Mouse (Mus musculus): Measurements from ENCODE around the gene Cpa5.

Gene Cpa5

GRCm38 (mm10) chr6:30643694-30644460 lies 33.1 kb downstream of the Cpa5 start:
- no peak for DNase-seq (ENCODE audit: low read depth, low spot score)

DNA sequence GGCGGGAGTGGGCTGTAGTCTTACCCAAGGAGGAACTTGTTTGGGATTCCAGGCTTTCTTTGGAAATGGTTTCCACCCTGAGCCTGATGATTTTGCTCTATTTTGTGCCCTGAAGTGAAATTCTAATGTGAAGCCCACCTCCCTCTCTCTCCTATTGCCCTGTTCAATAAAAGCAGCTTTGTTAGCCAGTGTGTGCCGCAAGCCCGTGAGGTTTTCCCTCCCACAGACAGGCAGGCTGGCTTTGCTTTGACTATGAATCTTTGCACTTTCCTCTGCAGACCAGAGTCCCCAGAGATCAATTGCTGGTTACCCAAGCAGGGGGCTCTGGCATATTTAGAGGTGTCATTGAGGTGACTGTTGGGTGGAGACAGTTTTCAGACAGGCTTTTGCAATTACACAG lies 33.7 kb downstream of the Cpa5 start:
- no peak for DNase-seq (ENCODE audit: low read depth, low spot score)

GRCm38 (mm10) chr6:30645379-30645778 lies 34.6 kb downstream of the Cpa5 start:
- no peak for DNase-seq (ENCODE audit: low read depth, low spot score)

- DNase-seq (ENCODE audit: low read depth, low spot score) = peak; percentile 69
Observed at GRCm38 (mm10) chr6:30649651-30650296, 39.0 kb downstream of the Cpa5 start.

DNA sequence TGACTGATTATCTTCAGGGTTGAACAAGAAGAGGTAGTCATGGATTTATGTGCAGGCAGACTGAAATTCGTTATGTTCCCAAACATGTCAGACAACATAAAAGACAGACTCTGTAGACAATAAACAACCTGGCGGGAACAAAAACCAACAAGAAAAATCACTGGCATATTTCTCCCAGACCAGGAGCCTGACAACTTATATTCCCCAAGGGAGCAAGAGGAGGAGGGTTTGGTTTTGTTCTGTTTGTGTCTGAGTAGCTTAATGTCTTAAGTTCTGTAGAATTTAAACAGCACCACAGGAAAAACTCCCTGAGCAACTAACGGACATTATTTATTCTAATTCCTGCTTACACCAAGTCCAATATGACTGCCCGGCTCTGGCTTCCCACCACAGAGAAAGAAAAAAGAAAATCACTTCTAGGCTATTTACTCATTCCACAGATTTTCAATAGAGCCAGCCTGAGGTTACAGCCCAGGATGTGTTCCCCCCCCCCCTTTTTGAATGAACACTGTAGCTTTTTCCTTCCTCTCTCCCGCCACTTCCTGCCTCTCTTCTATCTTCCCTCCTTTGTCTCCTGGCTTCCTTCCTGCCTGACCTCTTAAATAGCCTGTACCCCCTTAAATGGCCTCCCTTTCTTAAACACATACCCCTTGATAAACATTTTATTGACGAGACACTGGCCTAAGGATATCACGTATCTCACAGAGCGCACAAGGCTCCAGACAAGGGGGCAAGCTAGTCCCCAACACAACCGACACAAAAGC lies 41.8 kb downstream of the Cpa5 start:
- DNase-seq (ENCODE audit: low read depth, low spot score) = no peak

DNA sequence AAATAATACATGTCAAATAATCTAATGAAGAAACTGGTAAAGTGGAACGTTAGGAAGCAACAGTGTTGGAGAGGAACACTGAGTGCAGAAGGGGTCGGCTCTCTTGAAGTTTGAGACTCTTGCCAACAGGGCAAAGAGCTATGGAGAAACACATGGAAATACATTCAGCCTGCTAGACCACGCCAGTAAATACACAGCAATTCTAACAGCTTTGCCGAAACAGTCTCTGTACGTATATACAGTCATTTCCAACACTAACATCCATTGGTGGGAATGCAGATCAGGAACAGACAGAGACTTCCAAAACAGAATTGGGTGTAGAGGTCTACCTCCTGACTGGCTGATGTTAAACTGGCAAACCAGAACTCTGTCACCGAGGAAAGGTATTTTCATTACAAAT lies 42.7 kb downstream of the Cpa5 start:
- no peak for DNase-seq (ENCODE audit: low read depth, low spot score)

DNA sequence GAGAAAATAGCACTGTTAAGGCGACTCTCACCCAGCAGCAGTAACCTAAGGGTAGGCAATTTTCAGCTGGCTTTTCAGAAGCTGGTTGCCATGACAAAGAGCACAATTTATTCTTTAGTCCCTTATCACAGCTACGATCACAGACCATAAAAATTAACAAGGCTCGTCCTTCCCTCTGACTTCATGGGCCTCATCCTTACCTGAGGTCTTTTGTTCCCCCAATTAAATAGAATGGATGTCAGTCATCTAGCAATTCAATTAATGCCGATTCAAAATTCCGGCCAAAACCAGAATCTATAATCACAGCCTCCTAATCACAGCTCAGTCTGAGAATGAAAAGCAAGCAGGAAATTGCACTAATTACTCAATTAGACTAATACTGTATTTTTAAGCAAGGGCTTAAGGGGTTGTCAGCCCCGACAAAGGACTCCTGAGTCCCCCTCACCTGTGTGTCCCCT lies 43.6 kb downstream of the Cpa5 start:
- DNase-seq (ENCODE audit: low read depth, low spot score) = peak; percentile 27

GRCm38 (mm10) chr6:30654932-30655331 lies 44.1 kb downstream of the Cpa5 start:
- no peak for DNase-seq (ENCODE audit: low read depth, low spot score)

GRCm38 (mm10) chr6:30657279-30657678 lies 46.5 kb downstream of the Cpa5 start:
- no peak for DNase-seq (ENCODE audit: low read depth, low spot score)

DNA sequence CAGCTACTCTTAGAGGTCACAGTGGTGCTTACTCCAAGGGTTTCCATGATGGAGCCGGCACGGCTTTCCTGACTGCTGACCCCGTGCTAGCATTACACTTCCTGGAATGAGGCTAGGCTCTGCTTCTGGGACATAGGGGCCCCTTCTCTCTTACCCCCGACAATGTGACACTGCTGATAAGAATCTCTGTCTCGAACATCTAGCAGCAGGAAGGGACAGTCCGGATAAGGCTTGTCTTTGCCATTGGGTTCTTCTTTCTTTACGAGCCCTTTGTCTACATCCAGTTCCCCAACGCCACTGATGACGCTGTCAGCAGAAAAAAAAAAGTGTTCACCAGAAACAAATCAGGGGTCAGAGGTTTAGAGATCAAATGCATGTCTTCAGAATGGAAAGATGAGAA lies 47.8 kb downstream of the Cpa5 start:
- DNase-seq (ENCODE audit: low read depth, low spot score) = no peak

DNA sequence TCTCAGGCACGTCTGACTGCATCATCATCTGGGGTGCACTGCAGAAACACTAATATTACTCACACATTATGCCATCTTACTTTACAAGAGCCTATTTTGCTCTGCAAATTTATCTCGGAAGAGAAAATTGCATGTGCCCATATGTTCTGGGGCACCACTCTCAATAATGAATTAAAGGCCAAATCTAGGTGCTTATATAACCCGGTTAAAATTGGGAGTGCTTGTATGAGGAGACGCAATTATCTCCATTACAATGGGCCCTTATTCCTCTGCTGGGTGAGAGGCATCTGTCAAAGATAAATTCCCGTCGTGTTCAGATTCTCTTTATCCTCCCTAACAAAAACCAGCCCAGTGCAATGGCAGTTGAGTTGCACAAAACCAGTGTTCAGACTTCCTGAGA lies 54.0 kb downstream of the Cpa5 start:
- DNase-seq (ENCODE audit: low read depth, low spot score) = peak; percentile 41

DNA sequence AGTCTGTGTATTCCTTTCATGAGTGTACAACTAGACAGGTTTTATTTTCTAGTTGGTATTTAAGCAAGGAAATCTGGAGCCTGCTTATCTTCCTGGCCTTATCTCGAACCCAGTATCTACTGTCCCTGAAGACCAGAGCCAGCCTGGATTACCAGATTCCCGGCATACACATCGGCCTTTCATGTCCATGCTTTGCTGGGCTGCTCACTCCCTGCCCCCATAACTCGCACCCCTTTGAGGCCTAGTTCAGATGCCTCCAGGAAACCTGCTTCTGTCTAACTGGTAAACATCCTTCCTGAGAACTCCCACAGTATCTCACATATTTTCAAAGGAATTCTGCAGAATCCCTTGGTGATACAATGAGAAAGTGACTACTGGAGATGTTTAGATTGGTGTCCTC lies 54.5 kb downstream of the Cpa5 start:
- DNase-seq (ENCODE audit: low read depth, low spot score) = no peak

- no peak for DNase-seq (ENCODE audit: low read depth, low spot score)
Observed at GRCm38 (mm10) chr6:30666043-30666442, 55.2 kb downstream of the Cpa5 start.

- DNase-seq (ENCODE audit: low read depth, low spot score) = no peak
Observed at GRCm38 (mm10) chr6:30667585-30667984, 56.8 kb downstream of the Cpa5 start.

GRCm38 (mm10) chr6:30671696-30672095 lies 60.9 kb downstream of the Cpa5 start:
- no peak for DNase-seq (ENCODE audit: low read depth, low spot score)

DNA sequence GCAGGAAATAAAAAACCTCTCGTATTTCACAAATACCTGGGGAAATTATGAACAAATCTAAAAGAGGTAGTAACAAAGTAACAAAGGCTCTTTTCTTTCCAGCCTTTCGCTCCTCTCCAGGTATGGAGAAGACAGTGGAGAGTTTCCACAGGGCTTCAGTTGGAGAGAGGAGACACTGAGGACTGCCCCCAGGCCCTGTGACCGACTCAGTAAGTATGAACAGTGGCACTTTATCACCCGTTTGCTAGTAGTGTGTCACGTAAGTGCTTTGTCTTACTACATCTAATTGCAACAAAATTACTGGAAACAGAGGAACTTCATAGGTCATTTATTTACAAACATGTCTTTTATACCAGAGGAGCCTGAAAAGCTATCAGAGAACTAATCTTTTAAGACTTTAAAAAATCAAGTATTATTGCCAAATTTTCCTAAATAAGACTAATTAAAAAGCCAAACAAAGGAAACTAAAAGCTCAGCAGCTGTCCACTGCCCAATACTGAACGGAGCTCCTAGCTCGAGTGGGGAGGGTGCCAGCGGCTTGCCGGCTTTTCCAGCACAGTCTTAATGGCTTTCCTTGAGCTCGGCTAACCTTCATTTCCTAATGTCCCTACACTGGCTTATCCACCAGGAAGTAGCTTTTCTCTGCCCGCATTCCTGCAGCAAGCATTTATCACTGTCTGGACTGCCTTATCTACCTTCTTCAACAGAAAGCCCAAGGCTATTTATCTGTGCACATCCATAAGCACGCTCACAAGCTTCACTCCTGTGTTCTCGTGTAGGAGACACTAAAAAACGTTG lies 63.2 kb downstream of the Cpa5 start:
- no peak for DNase-seq (ENCODE audit: low read depth, low spot score)

DNA sequence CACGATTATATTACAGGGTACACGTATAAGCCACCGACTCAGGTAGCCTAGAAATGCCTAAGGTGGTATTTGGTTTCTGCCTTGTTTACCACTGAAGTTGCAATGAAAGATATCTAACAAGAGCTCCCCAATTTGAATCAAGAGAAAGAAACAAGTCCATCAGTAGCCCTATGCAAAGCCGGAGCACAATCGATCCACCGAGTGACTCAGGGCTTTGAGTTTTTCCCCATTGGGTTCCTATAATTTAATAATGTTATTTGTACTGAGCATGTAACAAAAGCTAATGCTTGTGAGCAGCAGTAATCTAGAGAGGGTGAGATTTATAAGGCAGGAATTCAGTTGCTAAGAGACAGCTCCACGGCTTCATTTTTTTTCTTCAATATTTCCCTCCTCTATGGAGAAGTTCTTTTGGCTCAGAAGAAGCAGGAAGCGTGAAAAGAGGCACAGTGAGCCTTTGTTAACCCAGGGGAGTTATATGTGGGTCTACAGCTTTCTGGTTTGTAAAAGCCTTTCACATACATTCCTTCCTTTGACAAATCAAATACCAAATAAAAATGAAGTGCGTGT lies 64.0 kb downstream of the Cpa5 start:
- peak; percentile 49 for DNase-seq (ENCODE audit: low read depth, low spot score)

- DNase-seq (ENCODE audit: low read depth, low spot score) = peak; percentile 26
Observed at GRCm38 (mm10) chr6:30675281-30675771, 64.5 kb downstream of the Cpa5 start.

- DNase-seq (ENCODE audit: low read depth, low spot score) = no peak
Observed at GRCm38 (mm10) chr6:30676506-30676905, 65.7 kb downstream of the Cpa5 start.

DNA sequence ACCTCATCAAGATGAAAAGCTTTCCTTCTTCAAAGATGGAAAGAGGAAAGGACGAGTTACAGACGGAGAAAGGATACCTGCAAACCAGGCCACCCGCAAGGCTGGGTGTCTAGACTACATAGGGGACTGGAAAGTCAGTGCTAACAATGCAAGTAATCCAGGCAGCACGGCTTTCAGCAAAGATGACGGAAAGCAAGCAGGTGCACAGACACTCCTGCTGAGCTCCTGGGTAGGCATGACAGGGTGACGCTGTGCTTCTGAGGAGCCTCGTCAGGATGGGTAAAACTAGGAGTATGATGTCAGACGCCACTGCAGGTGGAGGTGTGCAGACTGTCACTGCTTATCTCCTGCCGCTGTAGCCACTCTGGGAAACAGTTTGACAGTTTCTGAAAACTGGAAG lies 66.8 kb downstream of the Cpa5 start:
- DNase-seq (ENCODE audit: low read depth, low spot score) = no peak

DNA sequence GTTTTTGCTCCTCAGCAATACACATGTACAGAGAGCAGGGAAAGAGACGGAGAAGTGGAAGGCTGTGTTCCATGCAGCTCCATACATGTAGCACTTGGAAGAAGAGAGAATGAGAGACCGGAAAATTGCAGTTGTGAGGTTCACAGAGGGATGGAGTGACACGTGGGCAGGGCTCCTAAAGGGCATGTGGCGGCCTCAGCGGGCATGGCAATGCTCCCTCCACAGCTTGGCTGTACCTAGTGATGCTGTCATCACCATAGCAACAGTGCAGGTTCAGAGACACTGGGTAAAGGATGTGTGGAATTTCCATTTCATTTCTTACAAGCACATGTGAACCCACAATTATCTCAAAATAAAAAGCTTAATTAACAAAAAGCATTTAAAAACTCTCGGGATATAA lies 67.7 kb downstream of the Cpa5 start:
- DNase-seq (ENCODE audit: low read depth, low spot score) = no peak

Data from telencephalon, adult 2 months (tissue).